Mouse (Mus musculus) central nervous system, embryonic 18 days (tissue): ENCODE data around the gene Pex16. TPM values are rescaled to one million over a fixed set of nuclear protein-coding genes. Genes with fewer than 3 reads are reported as not detected.

Experiments
- polyA plus RNA-seq: library from polyadenylated mRNA; depleted of rRNA; stranded (reverse); fragments of >200 nt; gene quantifications from 2 replicates; pipeline ENCODE4 v1.2.3, GENCODE M21; 2012; rRNA removed

Gene Pex16
- 43.9 and 45.1 TPM in 2 replicates for polyA plus RNA-seq

DNA sequence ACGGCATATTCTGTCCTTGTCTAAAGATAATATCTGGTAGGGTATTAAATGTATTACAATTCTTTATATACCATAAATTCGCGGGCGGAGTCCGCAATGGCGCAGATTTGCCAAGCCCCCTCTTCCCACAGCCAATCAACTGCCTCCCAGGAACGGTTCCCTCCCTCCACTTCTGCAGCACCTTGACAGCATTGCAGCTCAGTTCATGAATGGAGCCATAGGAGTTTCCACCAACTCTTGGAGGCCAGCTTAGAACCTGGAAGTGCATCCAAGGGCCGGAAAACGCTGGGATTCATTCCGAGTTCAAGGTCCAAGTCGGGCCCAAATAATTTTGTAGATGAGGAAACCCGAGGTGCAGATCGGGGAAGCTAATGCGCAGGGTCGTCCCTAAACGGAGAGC is at the start of gene Pex16, which contains the start of gene Large2:
Gene Pex16, plus strand, starts transcription at position 163 of the 400 bp plus-strand sequence.
Gene Large2, minus strand, starts transcription at position 356 of the 400 bp plus-strand sequence.

DNA sequence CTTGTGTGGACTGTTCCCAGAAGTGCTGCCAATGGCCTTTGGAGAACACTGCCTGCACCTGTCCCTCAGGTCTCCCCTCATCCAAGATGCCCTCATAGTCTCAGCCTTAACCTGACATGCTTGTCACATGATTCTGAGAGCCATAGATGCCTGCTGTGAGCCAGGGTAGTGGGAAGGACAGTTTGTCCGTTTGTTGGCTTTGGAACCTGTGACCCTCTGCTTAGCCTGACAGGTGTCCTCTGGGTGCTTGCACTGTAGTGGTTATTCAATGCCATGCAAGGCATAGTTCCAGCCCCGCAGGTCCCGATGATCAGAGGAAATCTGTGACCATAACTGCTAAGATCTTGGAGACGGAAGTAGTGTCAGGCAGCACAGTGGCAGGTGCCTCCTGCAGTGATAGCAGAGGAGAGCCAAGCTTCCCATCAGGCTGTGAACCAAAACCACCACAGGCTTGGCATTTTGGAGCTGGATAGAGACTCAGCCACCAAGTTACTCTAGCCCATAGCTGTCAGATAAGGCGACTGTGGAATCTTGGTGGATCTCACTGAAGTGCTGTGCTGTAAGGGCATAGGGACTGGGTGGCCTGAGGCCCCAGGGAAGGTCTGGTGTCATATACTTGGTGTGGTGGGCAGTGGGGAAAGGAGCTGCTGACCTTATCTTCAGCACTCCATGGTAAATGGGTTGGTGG is 7.6 kb downstream of the Pex16 start, which contains the start of gene 1700029I15Rik:
Gene 1700029I15Rik, plus strand, starts transcription at position 638 of the 688 bp plus-strand sequence.

DNA sequence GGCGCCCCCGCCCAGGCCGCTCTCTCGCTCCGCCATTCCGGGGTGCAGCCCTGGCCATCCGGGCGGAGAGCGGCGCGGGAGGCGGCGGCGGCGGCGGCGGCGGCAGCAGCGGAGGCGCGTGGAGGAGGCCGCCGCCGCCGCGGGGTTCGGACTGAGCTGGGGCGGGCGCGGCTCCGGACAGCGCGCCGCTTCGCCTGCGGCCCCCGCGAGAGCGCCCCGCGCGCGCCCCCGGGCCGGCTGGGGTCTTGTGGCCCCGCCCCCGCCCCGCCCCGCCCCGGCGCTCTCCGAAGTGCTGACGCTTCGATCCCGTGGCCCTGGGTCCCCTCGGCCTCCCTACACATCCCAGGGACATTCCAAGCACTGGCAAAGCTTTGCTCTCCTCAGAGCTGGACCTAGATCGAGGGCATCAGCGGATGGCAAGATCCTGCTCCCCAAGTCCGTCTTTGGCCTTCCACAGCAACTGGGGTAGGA is 26.6 kb downstream of the Pex16 start, which contains the start of gene Mapk8ip1:
Gene Mapk8ip1, minus strand, starts transcription at position 173 of the 471 bp plus-strand sequence.

Other genes starting within 250 kb of the Pex16 start
- gene Large2, start 193 bp downstream of the Pex16 start, polyA plus RNA-seq = 1.2 and 1.4 TPM in 2 replicates
- gene 1700029I15Rik, start 7.9 kb downstream of the Pex16 start, polyA plus RNA-seq = 2.4 and 2.7 TPM in 2 replicates
- 210 and 221 TPM in 2 replicates for gene Mapk8ip1, start 26.6 kb downstream of the Pex16 start, polyA plus RNA-seq
- 31.0 and 32.4 TPM in 2 replicates for gene Cry2, start 59.4 kb downstream of the Pex16 start, polyA plus RNA-seq
- 14.3 and 17.0 TPM in 2 replicates for gene Slc35c1, start 85.9 kb downstream of the Pex16 start, polyA plus RNA-seq
- gene Chst1, start 225.0 kb downstream of the Pex16 start, polyA plus RNA-seq = 55.9 and 60.5 TPM in 2 replicates